Mouse (Mus musculus) myocyte (in vitro differentiated cells): Measurements from ENCODE around the gene Frem2. TPM values are rescaled to one million over a fixed set of nuclear protein-coding genes. Genes with fewer than 3 reads are reported as not detected.

Experiments
- H3K27me3 ChIP-seq: one replicate; pipeline ENCODE4 v1.6.1; 2011; ENCODE audit not compliant: control insufficient read depth, insufficient read depth, insufficient read length
- H3K36me3 ChIP-seq: one replicate; pipeline ENCODE4 v1.6.1; 2011; ENCODE audit not compliant: control insufficient read depth, insufficient read depth
- H3K4me2 ChIP-seq: one replicate; pipeline ENCODE4 v1.6.1; 2011; ENCODE audit warnings: low read depth, control low read depth
- H3K4me3 ChIP-seq: one replicate; pipeline ENCODE4 v1.5.1; 2011; ENCODE audit warnings: mild to moderate bottlenecking, control low read depth, moderate library complexity
- H3K79me2 ChIP-seq: one replicate; pipeline ENCODE4 v1.6.1; 2011; ENCODE audit not compliant: control insufficient read depth, insufficient read depth
- H3ac ChIP-seq: one replicate; pipeline ENCODE4 v1.6.1; 2011; ENCODE audit not compliant: control insufficient read depth, insufficient read length
- CEBPB ChIP-seq: IDR thresholded peaks from 2 replicates; pipeline ENCODE4 v1.6.1; 2011; ENCODE audit warnings: mild to moderate bottlenecking, moderate library complexity; ENCODE audit not compliant: poor library complexity, insufficient read depth, severe bottlenecking
- E2F4 ChIP-seq: IDR thresholded peaks from one replicate; pipeline ENCODE4 v1.6.1; 2011; ENCODE audit warnings: mild to moderate bottlenecking, control low read depth, moderate library complexity; ENCODE audit not compliant: insufficient read depth
- MAX ChIP-seq: IDR thresholded peaks from one replicate; pipeline ENCODE4 v1.6.1; 2011; ENCODE audit warnings: low read depth, mild to moderate bottlenecking, control low read depth
- MYOD1 ChIP-seq, 3 experiments: IDR thresholded peaks; one replicate each; pipeline ENCODE4 v1.6.1; 2011; ENCODE audit warnings: control low read depth in 2 of 3, low read depth in 2 of 3, mild to moderate bottlenecking in 2 of 3, moderate library complexity in 1 of 3; ENCODE audit not compliant: insufficient read length in 2 of 3, control insufficient read depth in 1 of 3
- MYOG ChIP-seq, 3 experiments: IDR thresholded peaks; one replicate each; pipeline ENCODE4 v1.6.1; 2011; ENCODE audit warnings: control low read depth in 2 of 3, low read depth in 2 of 3, mild to moderate bottlenecking in 2 of 3; ENCODE audit not compliant: insufficient read length in 2 of 3, control insufficient read depth in 1 of 3, insufficient read depth in 1 of 3
- POLR2A ChIP-seq: IDR thresholded peaks from one replicate; pipeline ENCODE4 v1.6.1; 2011; ENCODE audit warnings: low read depth, mild to moderate bottlenecking, control low read depth, moderate library complexity; ENCODE audit not compliant: insufficient read length
- POLR2AphosphoS2 ChIP-seq: IDR thresholded peaks from one replicate; pipeline ENCODE4 v1.6.1; 2011; ENCODE audit warnings: low read depth, control low read depth; ENCODE audit not compliant: insufficient read length
- REST ChIP-seq: IDR thresholded peaks from one replicate; pipeline ENCODE4 v1.6.1; 2011; ENCODE audit warnings: mild to moderate bottlenecking, control low read depth, moderate library complexity; ENCODE audit not compliant: insufficient read depth, insufficient read length
- SRF ChIP-seq: IDR thresholded peaks from one replicate; pipeline ENCODE4 v1.6.1; 2011; ENCODE audit warnings: low read depth; ENCODE audit not compliant: control insufficient read depth, insufficient read length
- TCF12 ChIP-seq: IDR thresholded peaks from one replicate; pipeline ENCODE4 v1.6.1; 2011; ENCODE audit warnings: mild to moderate bottlenecking, control low read depth; ENCODE audit not compliant: poor library complexity, insufficient read depth, severe bottlenecking
- TCF3 ChIP-seq: IDR thresholded peaks from one replicate; pipeline ENCODE4 v1.6.1; 2011; ENCODE audit warnings: low read depth, control low read depth; ENCODE audit not compliant: insufficient read length
- USF1 ChIP-seq: IDR thresholded peaks from one replicate; pipeline ENCODE4 v1.6.1; 2011; ENCODE audit warnings: low read depth, mild to moderate bottlenecking, control low read depth, moderate library complexity
- polyA plus RNA-seq: library from polyadenylated mRNA; unstranded; fragments of >200 nt; fragmentation: generic; extraction: Trizol; gene quantifications from one replicate; pipeline ENCODE4 v1.2.1, GENCODE M21; 2012; ENCODE audit warnings: missing spikeins

The Frem2 gene
- 0.36 TPM for polyA plus RNA-seq

DNA sequence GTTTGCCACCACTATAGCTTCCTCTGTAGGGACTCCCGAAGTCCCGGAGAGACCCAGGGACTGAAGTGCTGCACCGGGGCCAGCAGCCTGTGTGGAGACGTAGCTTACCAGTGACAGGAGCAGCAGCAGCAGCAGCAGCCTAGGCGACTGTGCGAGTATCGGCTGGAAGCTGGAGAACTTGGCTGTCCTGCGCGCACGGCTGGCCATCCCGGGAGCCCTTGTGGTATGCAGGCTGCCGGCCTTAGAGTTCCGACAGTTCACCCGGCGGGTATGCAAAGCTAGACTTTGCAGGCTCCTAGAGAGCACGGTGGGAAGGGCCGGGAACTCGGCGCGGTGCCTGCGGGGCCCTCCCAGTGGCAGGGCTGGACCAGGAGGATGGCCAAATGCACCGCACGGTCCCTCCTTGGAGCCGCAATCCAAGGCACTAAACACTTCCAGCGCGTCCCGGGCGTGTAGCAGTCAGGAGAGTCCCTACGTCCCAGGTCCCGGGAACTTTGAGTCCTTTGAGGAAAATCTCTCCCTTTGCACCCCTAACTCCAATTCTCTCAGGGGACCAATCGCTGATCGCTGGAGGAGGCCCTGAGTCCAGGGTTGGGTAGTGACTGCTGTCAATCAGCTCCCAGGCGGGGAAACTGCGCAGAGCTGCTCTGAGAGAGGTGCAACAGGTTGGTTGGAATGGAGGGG lies at the start of gene Frem2:
TSS of gene Frem2 (minus strand) at position 478 of the 684 bp plus-strand sequence.
- H3K4me2 ChIP-seq, result no peak within 1 kb of the TSS
- TF ChIP-seq MYOG (IDR thresholded peaks at IDR 0.05; ENCODE audit: control insufficient read depth in 1 of 3, insufficient read depth in 1 of 3, insufficient read length in 2 of 3, low read depth in 2 of 3) (no peak), TCF3 (no peak), E2F4 (no peak), REST (no peak), TCF12 (no peak), MAX (no peak), SRF (no peak), CEBPB (no peak), MYOD1 (IDR thresholded peaks at IDR 0.05; ENCODE audit: control insufficient read depth in 1 of 3, insufficient read length in 2 of 3, low read depth in 2 of 3) (no peak), POLR2A (no peak)
- no peak within 1 kb of the TSS for H3K4me3 ChIP-seq
- peaks cover 11% of the 10 kb centered on the region for H3K27me3 ChIP-seq
- no peak within 1 kb of the TSS for H3ac ChIP-seq
- H3K36me3 ChIP-seq, result no peaks in the 10 kb centered on the region
- no peaks in the 10 kb centered on the region for H3K79me2 ChIP-seq

DNA sequence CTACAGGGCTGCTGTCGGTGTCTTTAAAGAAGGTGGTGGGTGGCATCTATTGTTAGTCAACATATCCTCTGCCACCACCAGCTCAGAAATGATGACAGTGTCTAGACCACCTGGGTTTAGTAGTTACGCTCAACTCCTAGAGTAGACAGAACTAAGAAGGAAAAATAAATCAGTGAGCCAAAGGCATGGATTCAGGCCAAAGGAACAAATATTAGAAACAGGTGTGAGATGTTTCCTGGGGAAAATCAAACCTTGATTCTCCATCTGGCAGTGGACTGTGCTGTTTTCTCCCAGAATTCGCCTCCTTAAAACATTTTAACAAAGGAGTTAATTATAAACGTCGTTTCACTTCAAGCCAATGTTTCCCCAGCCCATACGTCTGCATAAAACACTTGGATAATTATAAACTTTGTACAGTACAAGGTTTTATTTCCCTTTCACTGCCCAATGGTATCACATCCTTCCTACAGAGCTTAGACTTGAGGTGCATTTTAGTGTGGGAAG lies 48.9 kb upstream of the Frem2 start:
- no peak overlapping the region for H3K4me3 ChIP-seq
- H3K4me2 ChIP-seq, result no peak overlapping the region
- TF ChIP-seq TCF3 (no peak), POLR2AphosphoS2 (no peak), MAX (no peak), SRF (no peak), MYOD1 (IDR thresholded peaks at IDR 0.05; ENCODE audit: control insufficient read depth in 1 of 3, insufficient read length in 2 of 3, low read depth in 2 of 3) (no peak)
- H3ac ChIP-seq, result no peak overlapping the region
- H3K36me3 ChIP-seq, result no peaks in the 10 kb centered on the region
- no peaks in the 10 kb centered on the region for H3K79me2 ChIP-seq
- no peaks in the 10 kb centered on the region for H3K27me3 ChIP-seq

DNA sequence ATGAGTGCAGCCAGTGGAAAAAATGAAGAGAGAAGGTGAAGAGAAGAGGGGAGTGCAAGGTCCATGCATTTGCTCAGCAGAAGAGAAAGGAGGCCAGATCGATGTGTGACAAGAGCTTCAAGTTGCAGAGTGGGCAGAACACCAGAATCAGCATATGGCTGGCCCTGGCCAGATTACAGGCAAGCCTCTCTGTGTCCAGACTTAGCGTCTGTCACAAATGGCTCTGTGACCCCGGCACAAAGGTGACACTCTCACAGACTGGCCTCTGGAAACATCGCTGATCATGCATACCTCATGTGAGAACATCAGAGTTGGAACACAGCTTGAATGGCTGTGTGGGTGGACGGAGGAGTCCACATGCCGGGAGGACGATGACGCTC lies 46.0 kb upstream of the Frem2 start:
- TF ChIP-seq POLR2A (no peak), TCF12 (no peak), MYOG (IDR thresholded peaks at IDR 0.05; ENCODE audit: control insufficient read depth in 1 of 3, insufficient read depth in 1 of 3, insufficient read length in 2 of 3, low read depth in 2 of 3) (no peak), POLR2AphosphoS2 (no peak), TCF3 (no peak), USF1 (no peak), MYOD1 (IDR thresholded peaks at IDR 0.05; ENCODE audit: control insufficient read depth in 1 of 3, insufficient read length in 2 of 3, low read depth in 2 of 3) (no peak), CEBPB (no peak), SRF (no peak)
- no peaks in the 10 kb centered on the region for H3K27me3 ChIP-seq
- peak overlapping the region; percentile 8 for H3K4me2 ChIP-seq
- H3K36me3 ChIP-seq, result no peaks in the 10 kb centered on the region
- no peak overlapping the region for H3ac ChIP-seq
- H3K4me3 ChIP-seq, result no peak overlapping the region
- no peaks in the 10 kb centered on the region for H3K79me2 ChIP-seq

DNA sequence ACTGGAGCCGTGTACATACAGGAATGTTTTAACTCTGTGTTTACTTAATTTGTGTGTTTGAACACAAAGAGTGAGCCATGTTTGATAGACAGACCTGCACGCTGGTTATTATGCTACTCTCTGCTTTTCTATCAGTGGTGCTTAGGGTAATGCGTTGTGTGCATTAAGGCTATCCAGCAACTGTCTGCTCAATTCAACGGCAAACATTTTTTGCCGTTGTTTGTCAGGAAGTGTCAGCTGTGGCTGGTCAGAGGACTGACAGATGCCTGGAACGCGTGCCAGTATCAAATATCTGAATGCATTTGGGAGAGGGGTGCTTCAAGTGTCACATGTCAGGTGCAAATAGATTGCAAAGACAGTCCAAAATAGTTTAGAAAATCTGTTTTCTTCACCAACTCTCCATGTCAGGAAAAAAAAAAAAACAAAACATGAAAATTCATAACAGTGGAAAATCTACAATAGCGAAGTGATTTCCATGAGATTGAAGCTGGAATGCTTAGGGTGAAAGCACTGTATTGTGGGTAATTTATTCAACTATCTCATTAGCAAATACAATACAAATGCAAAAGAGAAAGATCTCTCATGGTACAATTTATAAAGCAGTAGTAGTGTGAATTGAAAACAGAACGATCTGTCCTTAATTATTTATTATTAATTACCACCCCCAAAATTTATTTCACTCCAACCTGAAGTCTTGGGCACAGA lies 45.4 kb upstream of the Frem2 start:
- H3ac ChIP-seq, result no peak overlapping the region
- TF ChIP-seq TCF12, result no peak
- TF ChIP-seq MYOD1 (IDR thresholded peaks at IDR 0.05; ENCODE audit: control insufficient read depth in 1 of 3, insufficient read length in 2 of 3, low read depth in 2 of 3), result peak in 1 of 3 experiments; percentile 2
- H3K36me3 ChIP-seq, result no peaks in the 10 kb centered on the region
- peak overlapping the region; percentile 8 for H3K4me2 ChIP-seq
- H3K4me3 ChIP-seq, result no peak overlapping the region
- H3K79me2 ChIP-seq, result no peaks in the 10 kb centered on the region
- no peaks in the 10 kb centered on the region for H3K27me3 ChIP-seq

DNA sequence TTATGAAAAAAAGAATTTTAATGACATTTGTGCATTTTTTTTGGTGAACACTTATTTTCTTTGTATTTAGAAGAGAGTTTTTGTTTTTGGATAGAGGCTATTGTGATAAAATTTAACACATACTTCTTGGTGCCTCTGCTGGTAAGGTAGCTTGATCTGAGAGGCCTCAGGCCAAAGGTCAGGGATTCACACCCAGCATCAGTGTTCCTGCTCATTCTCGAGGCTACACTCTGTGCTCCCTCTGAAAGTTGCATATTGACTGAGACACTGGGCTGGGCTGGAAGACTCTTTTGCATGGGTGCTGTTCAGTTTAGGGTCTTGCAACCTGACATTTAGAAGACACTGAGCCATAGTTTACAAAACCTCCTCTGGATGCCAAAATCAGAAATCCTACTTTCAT lies 44.8 kb upstream of the Frem2 start:
- Histone ChIP-seq H3K4me3 (no peak overlapping the region), H3K79me2 (no peaks in the 10 kb centered on the region), H3K36me3 (no peaks in the 10 kb centered on the region), H3K27me3 (no peaks in the 10 kb centered on the region), H3K4me2 (peak overlapping the region; percentile 8), H3ac (no peak overlapping the region)
- TF ChIP-seq POLR2AphosphoS2 (no peak), E2F4 (no peak), SRF (no peak), MAX (no peak), REST (no peak), TCF12 (no peak), USF1 (no peak), CEBPB (no peak), POLR2A (no peak), TCF3 (no peak), MYOG (IDR thresholded peaks at IDR 0.05; ENCODE audit: control insufficient read depth in 1 of 3, insufficient read depth in 1 of 3, insufficient read length in 2 of 3, low read depth in 2 of 3) (no peak), MYOD1 (IDR thresholded peaks at IDR 0.05; ENCODE audit: control insufficient read depth in 1 of 3, insufficient read length in 2 of 3, low read depth in 2 of 3) (no peak)
